Mouse (Mus musculus) lung, embryonic 15.5 days (tissue): Measurements from ENCODE around the gene Nmu. TPM values are rescaled to one million over a fixed set of nuclear protein-coding genes. Genes with fewer than 3 reads are reported as not detected.

Experiments used
- ATAC-seq: fragments of 200-750 bp; cut with Nextera tagmentation; 2 replicates; pipeline ENCODE4 v1.8.0; 2017; ENCODE audit warnings: moderate number of reproducible peaks, borderline replicate concordance; ENCODE audit not compliant: low FRiP score, low TSS enrichment; ENCODE audit errors: extremely low read depth
- H3K27ac ChIP-seq: fragments of 300-500 bp; sonication (generic); 2 replicates; pipeline ENCODE4 v1.5.1; 2015; ENCODE audit warnings: moderate library complexity, mild to moderate bottlenecking, inconsistent platforms
- H3K27me3 ChIP-seq: fragments of 300-500 bp; sonication (generic); 2 replicates; pipeline ENCODE4 v1.6.1; 2015; ENCODE audit warnings: inconsistent platforms
- H3K36me3 ChIP-seq: fragments of 300-500 bp; sonication (generic); 2 replicates; pipeline ENCODE4 v1.6.1; 2015; ENCODE audit warnings: inconsistent platforms
- H3K4me1 ChIP-seq: fragments of 300-500 bp; sonication (generic); 2 replicates; pipeline ENCODE4 v1.6.1; 2015; ENCODE audit warnings: inconsistent platforms
- H3K4me2 ChIP-seq: fragments of 300-500 bp; sonication (generic); 2 replicates; pipeline ENCODE4 v1.6.1; 2015; ENCODE audit warnings: inconsistent platforms, mild to moderate bottlenecking, moderate library complexity
- H3K4me3 ChIP-seq: fragments of 300-500 bp; sonication (generic); 2 replicates; pipeline ENCODE4 v1.5.1; 2015; ENCODE audit warnings: mild to moderate bottlenecking, inconsistent platforms
- H3K9ac ChIP-seq: fragments of 300-500 bp; sonication (generic); 2 replicates; pipeline ENCODE4 v1.6.1; 2015; ENCODE audit warnings: inconsistent platforms
- H3K9me3 ChIP-seq: fragments of 300-500 bp; sonication (generic); 2 replicates; pipeline ENCODE4 v1.6.1; 2016; ENCODE audit warnings: inconsistent platforms
- WGBS: fragments of 180-500 bp; shearing (Covaris S2); methylation state at CpG from one replicate; pipeline ENCODE4 v1.1.7; 2015; 5-methylcytosine and 5-hydroxymethylcytosine counted together
- polyA plus RNA-seq: library from polyadenylated mRNA; unstranded; fragments of >200 nt; fragmentation: Nextera tagmentation; extraction: Ambion mirVana; gene quantifications from 2 replicates; pipeline ENCODE4 v1.2.1, GENCODE M21; 2015

Gene Nmu
- polyA plus RNA-seq, 1 experiment from 2014 or later = 0.19 TPM

DNA sequence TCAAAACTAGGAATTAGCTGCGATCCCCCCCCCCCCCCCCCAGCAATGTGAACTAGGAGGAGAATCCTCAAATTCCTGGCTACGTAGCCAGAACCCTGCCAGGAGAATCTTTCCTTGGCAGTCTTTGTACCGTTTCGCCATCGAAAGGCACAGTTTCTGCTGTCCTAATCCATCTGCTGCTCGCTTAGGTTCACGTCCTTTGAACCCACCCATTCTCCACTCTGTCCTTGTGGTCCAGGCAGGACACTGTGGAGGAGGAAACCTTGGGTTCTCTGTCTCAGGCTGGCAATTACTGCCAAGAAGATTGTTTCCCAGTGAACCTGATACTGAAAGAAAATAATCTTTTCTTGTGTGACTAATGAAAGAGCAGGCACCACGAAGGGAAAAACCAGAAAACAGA is 58.0 kb downstream of the Nmu start:
- no peak for ATAC-seq
- WGBS = 8% methylated on average over 8 of the region's 8 CpGs
- Histone ChIP-seq H3K4me3 (peak overlapping the region; percentile 100), H3K36me3 (no peaks in the 10 kb centered on the region), H3K9me3 (no peaks in the 10 kb centered on the region), H3K4me2 (peak overlapping the region; percentile 94), H3K4me1 (peaks cover 24% of the 10 kb centered on the region), H3K9ac (peak overlapping the region; percentile 95; the same call in 1 of the 2 replicates), H3K27me3 (no peaks in the 10 kb centered on the region), H3K27ac (no peak overlapping the region)

DNA sequence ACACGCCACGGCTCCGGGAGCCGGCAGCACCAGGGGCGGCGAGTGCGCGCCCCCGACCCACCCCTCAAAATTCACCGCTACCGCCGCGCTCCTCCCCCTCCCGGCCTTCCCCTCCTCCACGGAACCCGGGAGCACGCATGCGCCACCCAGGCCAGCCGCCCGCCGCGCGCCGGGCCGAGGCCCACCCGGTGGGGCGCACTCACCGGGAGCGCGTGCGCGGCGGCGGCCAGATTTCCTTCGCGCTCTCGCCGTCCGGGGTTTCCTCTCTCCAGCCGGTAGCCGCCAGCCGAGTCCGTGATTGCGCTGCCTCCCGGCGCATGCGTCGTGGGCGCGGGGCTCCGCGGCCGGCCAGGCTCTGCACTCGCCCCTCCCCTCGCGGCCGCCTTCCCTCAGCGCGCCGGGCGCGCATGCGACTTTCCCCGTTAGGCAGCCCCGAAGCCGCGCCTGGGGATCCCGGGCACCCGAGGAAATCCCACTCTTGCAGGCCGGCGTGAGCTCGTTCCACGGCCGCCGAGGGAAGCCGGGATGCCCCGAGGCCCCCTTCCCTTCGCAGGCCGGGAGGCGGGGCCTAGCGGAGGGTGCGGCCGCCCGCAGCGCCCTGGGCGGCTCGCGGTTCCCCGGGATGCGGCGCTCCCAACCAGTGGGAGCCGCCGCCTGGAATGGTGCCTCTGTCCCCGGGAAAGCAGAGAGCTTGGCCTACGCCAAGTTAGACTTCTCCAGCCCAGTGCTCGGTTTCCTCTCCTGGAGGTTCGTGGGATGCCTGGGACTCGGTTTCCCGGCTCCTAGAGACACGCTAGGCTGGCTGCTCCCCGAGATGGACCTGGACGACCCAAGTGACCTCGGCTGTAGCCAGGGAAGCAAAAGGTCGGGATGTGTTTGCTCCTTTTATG is 58.9 kb downstream of the Nmu start, which contains the start of gene Clock:
Gene Clock, minus strand, starts transcription at position 341 of the 890 bp plus-strand sequence.
- Histone ChIP-seq H3K9me3 (no peaks in the 10 kb centered on the region), H3K4me2 (peak within 1 kb of the TSS; percentile 94), H3K27me3 (no peaks in the 10 kb centered on the region), H3K4me3 (peak within 1 kb of the TSS; percentile 100), H3K27ac (peak within 1 kb of the TSS; percentile 98), H3K9ac (peak within 1 kb of the TSS; percentile 95), H3K4me1 (peaks cover 24% of the 10 kb centered on the region), H3K36me3 (no peaks in the 10 kb centered on the region)
- 0% methylated on average over 66 of the region's 104 CpGs for WGBS
- peak; percentile 88 for ATAC-seq

DNA sequence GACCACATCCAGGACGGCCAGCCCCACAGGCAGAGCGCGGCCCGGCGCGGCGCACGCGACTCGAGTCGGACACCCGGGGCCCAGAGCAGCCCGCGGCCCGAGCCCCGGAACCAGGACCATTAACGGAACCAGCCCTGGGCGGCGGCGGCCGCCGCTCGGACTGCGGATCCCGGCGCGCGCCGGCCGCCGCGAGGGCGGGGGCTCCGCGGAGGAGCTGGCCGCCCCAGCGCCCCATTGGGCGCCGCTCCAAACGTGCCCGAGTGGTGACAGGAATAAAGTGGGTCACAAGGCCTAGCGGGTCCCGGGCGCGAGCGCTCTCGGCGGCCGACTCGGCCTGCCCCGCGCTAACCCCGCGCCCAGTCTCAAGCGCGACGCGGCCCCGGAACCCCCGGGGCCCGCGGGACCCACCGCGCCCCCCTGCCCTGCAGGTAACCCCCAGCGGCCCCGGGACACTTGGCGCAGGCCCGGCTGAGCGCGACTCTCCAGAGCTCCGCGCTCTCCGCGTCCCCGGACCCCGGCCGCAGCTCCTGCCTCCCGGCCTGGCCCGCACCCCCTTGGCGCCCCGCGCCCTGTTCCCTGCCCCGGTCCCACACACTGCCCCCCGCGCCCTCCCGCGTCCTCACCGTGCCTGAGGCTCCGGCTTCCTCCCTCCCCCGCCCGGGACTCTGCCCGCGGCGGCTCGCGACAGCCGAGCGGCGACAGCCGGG is 59.7 kb downstream of the Nmu start:
- Histone ChIP-seq H3K4me2 (peak overlapping the region; percentile 94), H3K9me3 (no peaks in the 10 kb centered on the region), H3K4me1 (peaks cover 24% of the 10 kb centered on the region), H3K27me3 (no peaks in the 10 kb centered on the region), H3K36me3 (no peaks in the 10 kb centered on the region), H3K9ac (peak overlapping the region; percentile 95), H3K4me3 (peak overlapping the region; percentile 100), H3K27ac (peak overlapping the region; percentile 98)
- under 1% methylated on average over 61 of the region's 100 CpGs for WGBS
- peak; percentile 85 for ATAC-seq

DNA sequence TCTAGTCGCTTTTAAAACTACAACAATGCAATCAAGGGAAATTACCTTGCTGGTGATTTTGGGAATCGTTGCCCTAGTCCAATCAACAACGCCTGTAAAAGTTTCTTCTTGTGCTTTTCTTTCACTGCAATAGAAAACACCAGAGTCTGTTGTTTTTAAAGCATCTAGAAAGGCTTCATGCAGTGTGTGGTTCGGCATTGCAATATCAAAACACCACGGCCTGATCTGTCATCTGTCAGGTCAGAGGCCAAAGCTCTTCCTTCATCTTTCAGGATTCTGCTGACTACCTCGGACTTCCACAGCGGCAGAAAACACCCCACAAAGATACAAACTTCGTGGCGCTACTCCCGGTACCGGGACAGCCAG is 60.2 kb downstream of the Nmu start:
- Histone ChIP-seq H3K36me3 (no peaks in the 10 kb centered on the region), H3K4me3 (peak overlapping the region; percentile 100), H3K4me2 (peak overlapping the region; percentile 94), H3K27me3 (no peaks in the 10 kb centered on the region), H3K9me3 (no peaks in the 10 kb centered on the region), H3K4me1 (peaks cover 24% of the 10 kb centered on the region), H3K27ac (peak overlapping the region; percentile 98), H3K9ac (peak overlapping the region; percentile 95)
- no peak for ATAC-seq
- WGBS = 5% methylated on average over 11 of the region's 11 CpGs

DNA sequence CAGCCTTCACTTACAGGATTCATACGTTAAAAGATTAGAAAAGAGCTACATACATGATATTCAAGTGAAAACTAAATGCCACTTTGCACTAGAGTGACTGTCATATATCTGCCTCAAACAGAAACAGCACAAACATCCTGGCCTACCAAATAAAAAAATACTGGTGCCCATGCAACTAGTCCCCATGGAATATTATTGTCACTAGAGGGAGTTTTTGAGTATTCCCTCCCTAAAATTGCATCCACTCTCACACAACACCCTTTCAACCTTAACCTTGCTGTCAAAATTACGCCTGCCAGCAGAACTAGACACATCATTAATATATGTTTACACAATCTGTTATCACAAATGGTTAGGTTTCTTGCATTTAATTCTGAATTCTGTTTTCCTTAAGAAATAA is 61.6 kb downstream of the Nmu start:
- no peak for ATAC-seq
- Histone ChIP-seq H3K27ac (no peak overlapping the region), H3K4me3 (no peak overlapping the region), H3K27me3 (no peaks in the 10 kb centered on the region), H3K9ac (no peak overlapping the region), H3K4me2 (no peak overlapping the region), H3K4me1 (peaks cover 27% of the 10 kb centered on the region), H3K9me3 (no peaks in the 10 kb centered on the region), H3K36me3 (no peaks in the 10 kb centered on the region)
- WGBS = 75% methylated on average over 2 of the region's 2 CpGs

DNA sequence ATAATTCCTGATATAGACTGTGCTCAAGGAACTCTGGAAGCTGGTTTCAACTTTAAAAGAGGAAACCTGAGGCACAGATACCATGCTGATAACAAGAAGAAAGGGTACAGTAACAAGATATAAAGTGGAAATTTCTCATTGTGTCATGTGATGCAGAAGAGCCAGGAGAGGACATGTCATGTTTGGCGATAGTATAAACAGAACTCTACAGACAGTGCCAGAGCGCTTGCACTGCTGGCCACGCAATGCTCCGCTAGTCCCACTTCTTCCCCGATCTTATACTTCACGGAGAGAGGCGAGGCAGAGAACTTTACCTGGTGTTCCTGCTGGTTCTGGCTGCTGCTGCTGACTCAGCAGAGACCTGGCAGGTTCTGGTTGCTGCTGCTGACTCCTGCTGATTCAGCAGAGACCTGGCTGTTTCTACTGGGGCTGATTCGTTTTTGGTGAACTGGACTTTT is 74.3 kb downstream of the Nmu start:
- no peak overlapping the region for H3K4me3 ChIP-seq
- WGBS = 75% methylated on average over 8 of the region's 8 CpGs
- no peaks in the 10 kb centered on the region for H3K9me3 ChIP-seq
- H3K27me3 ChIP-seq = no peaks in the 10 kb centered on the region
- no peak overlapping the region for H3K9ac ChIP-seq
- no peaks in the 10 kb centered on the region for H3K36me3 ChIP-seq
- H3K4me2 ChIP-seq = no peak overlapping the region
- no peaks in the 10 kb centered on the region for H3K4me1 ChIP-seq
- no peak overlapping the region for H3K27ac ChIP-seq
- no peak for ATAC-seq

DNA sequence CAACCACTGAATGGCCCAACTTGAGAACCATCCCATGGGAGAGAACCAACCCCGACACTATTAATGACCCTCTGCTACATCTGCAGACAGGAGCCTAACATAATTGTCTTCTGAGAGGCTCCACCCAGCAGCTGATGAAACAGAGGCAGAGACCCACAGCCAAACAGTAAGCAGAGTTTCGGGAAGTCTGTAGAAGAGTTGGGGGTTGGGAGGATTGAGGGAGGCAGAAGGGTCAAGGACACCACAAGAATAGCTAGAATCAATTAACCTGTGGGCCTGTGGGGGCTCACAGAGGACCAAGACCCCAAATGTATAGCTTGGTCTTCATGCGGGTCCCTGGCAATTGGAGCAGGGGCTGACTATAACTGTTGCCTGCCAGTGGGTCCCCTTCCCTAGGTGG is 75.3 kb downstream of the Nmu start:
- Histone ChIP-seq H3K4me2 (no peak overlapping the region), H3K4me1 (no peaks in the 10 kb centered on the region), H3K36me3 (no peaks in the 10 kb centered on the region), H3K27ac (no peak overlapping the region), H3K9me3 (no peaks in the 10 kb centered on the region), H3K9ac (no peak overlapping the region), H3K27me3 (no peaks in the 10 kb centered on the region), H3K4me3 (no peak overlapping the region)
- 97% methylated on average over 3 of the region's 3 CpGs for WGBS
- ATAC-seq = no peak

DNA sequence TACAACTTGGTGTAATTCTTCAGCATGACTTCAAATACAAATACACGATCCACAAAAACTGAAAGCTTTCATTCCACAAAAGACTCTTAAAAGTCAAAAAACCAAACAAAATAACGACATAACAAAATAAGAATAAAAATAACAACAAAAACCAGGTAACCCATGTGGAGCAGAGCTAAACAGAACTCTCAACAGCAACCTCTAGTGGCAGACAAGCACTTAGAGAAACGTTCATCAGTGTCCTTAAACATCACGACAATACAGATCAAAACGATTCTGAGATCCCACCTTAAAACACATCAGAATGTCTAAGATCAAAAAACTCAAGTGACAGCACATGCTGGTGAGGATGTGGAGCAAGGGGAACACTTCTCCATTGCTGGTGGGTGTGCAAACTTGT is 76.5 kb downstream of the Nmu start:
- Histone ChIP-seq H3K27ac (no peak overlapping the region), H3K9ac (no peak overlapping the region), H3K9me3 (no peaks in the 10 kb centered on the region), H3K27me3 (no peaks in the 10 kb centered on the region), H3K36me3 (no peaks in the 10 kb centered on the region), H3K4me2 (no peak overlapping the region), H3K4me3 (no peak overlapping the region), H3K4me1 (no peaks in the 10 kb centered on the region)
- WGBS = 79% methylated on average over 5 of the region's 5 CpGs
- no peak for ATAC-seq

DNA sequence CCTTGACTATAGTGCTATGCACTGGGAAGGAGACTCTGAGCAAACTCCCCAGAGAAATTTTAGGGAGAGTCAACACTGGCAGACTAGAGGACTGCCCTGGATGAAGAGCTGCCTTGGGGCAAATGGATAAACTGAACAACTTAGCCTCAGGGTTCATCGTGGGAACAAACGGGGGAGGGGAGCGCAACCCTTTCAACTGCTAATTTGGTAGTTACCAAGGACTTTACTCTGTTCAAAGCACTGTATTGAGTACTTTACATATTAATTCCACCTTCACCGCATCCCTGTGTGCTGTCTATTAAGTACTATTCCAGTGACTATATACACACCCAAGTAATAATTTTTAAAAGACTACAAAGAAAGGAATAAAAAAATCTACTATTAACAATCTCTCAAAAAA is 77.9 kb downstream of the Nmu start:
- Histone ChIP-seq H3K27me3 (no peaks in the 10 kb centered on the region), H3K4me1 (no peaks in the 10 kb centered on the region), H3K4me3 (no peak overlapping the region), H3K9ac (no peak overlapping the region), H3K36me3 (no peaks in the 10 kb centered on the region), H3K27ac (no peak overlapping the region), H3K9me3 (no peaks in the 10 kb centered on the region), H3K4me2 (no peak overlapping the region)
- WGBS = 74% methylated on average over 4 of the region's 4 CpGs
- ATAC-seq = no peak

DNA sequence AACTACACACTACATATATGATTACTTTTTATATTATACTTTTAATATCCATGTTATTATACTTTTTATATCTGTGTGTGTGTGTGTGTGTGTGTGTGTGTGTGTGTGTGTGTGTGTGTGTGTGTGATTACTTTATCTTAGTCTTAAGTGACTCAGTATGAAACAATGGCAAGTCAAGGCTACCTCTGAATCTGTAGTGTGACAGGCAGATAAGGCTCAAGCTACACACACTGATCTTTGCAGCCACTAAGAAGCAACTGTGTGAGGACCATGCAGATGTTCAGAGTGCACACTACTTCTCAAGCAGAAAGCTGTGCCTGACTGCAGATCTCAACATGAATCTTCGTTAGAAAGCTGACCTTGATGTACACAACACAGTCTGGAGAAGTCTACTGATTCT is 79.7 kb downstream of the Nmu start:
- H3K27me3 ChIP-seq = no peaks in the 10 kb centered on the region
- H3K4me2 ChIP-seq = no peak overlapping the region
- no peak overlapping the region for H3K4me3 ChIP-seq
- H3K9ac ChIP-seq = no peak overlapping the region
- H3K36me3 ChIP-seq = no peaks in the 10 kb centered on the region
- 66% methylated on average over 1 of the region's 1 CpGs for WGBS
- H3K4me1 ChIP-seq = no peaks in the 10 kb centered on the region
- H3K9me3 ChIP-seq = no peaks in the 10 kb centered on the region
- no peak overlapping the region for H3K27ac ChIP-seq
- no peak for ATAC-seq
